Mouse (Mus musculus): ENCODE data around the gene Plcxd1.
"Not testable (repeated sequence)": the region's sequence is repeated elsewhere in the genome, so short reads cannot be mapped to it uniquely, and the experiment has no call there.

GRCm38 (mm10) chr5:110072413-110072812, 27.4 kb upstream of the Plcxd1 start, which contains the start of gene Gm17655:
- TF ChIP-seq CTCF (IDR thresholded peaks at IDR 0.05; ENCODE audit: borderline replicate concordance, extremely low read depth, insufficient read depth, insufficient read length); POLR2A (IDR thresholded peaks at IDR 0.05; ENCODE audit: borderline replicate concordance, extremely low read depth, insufficient read depth, insufficient read length, poor library complexity, severe bottlenecking): not testable (repeated sequence)

Data from brain, embryonic 14.5 days (tissue).